Mouse (Mus musculus) midbrain, embryonic 15.5 days (tissue): Measurements from ENCODE around the gene Tmem41b. TPM values are rescaled to one million over a fixed set of nuclear protein-coding genes. Genes with fewer than 3 reads are reported as not detected.

Source experiments
- ATAC-seq: fragments of 200-750 bp; cut with Nextera tagmentation; replicated peaks from 2 replicates; pipeline ENCODE4 v1.8.0; 2017; ENCODE audit warnings: moderate TSS enrichment
- H3K27ac ChIP-seq: fragments of 300-500 bp; sonication (generic); 2 replicates; pipeline ENCODE4 v1.5.1; 2015; ENCODE audit warnings: mild to moderate bottlenecking, inconsistent platforms
- H3K27me3 ChIP-seq: fragments of 300-500 bp; sonication (generic); replicated peaks from 2 replicates; pipeline ENCODE4 v1.6.1; 2015; ENCODE audit warnings: inconsistent platforms
- H3K36me3 ChIP-seq: fragments of 300-500 bp; sonication (generic); replicated peaks from 2 replicates; pipeline ENCODE4 v1.6.1; 2015; ENCODE audit warnings: inconsistent platforms
- H3K4me1 ChIP-seq: fragments of 300-500 bp; sonication (generic); 2 replicates; pipeline ENCODE4 v1.6.1; 2015; ENCODE audit warnings: inconsistent platforms
- H3K4me2 ChIP-seq: fragments of 300-500 bp; sonication (generic); 2 replicates; pipeline ENCODE4 v1.6.1; 2015; ENCODE audit warnings: inconsistent platforms, mild to moderate bottlenecking, moderate library complexity
- H3K4me3 ChIP-seq: fragments of 300-500 bp; sonication (generic); 2 replicates; pipeline ENCODE4 v1.5.1; 2015; ENCODE audit warnings: mild to moderate bottlenecking, inconsistent platforms
- H3K9ac ChIP-seq: fragments of 300-500 bp; sonication (generic); 2 replicates; pipeline ENCODE4 v1.6.1; 2015; ENCODE audit warnings: mild to moderate bottlenecking, inconsistent platforms
- H3K9me3 ChIP-seq: fragments of 300-500 bp; sonication (generic); 2 replicates; pipeline ENCODE4 v1.6.1; 2016; ENCODE audit warnings: inconsistent platforms
- WGBS: fragments of 180-500 bp; shearing (Covaris S2); methylation state at CpG from one replicate; pipeline ENCODE4 v1.1.7; 2015; ENCODE audit warnings: mixed read lengths; 5-methylcytosine and 5-hydroxymethylcytosine counted together
- polyA plus RNA-seq: library from polyadenylated mRNA; unstranded; fragments of >200 nt; fragmentation: Nextera tagmentation; extraction: Ambion mirVana; gene quantifications from 2 replicates; pipeline ENCODE4 v1.2.1, GENCODE M21; 2015

Tmem41b gene
- polyA plus RNA-seq, 1 experiment from 2014 or later, result 63.1 TPM

DNA sequence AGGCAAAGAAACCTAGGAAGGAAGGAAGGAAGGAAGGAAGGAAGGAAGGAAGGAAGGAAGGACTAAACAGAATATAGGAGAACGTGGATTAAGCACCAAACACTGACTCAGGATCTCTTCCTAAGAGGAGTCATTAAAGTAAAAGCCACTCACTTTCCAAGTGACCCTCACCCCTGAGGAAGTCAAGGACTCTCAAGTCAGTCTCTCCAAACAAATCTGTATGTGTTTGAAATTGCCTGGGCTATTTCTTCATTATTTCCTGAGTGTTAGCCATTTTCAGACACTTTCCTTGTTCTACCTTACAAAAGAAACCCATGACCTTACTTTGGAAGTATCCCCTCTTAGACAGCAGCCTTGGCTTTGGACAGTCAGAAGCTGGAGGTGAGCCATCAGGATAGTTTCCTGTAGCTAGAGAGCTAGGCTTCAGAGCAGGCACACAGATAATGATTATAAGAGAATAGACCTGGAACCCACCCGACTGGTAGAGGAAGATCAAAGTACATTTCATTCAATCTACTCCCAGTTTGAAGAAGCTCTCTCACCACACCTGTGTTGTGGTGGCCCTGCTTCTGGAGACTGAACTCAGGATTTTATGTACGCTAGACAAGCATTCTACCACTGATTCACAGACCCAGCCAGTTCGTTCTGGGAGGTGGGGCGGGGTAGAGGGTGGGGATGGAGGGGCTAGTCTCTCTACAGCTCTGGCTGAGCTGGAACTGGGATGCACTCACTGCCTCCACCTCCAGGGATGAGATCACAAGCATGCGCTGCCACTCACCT lies 31.9 kb downstream of the Tmem41b start:
- Histone ChIP-seq H3K4me1 (peaks cover 36% of the 10 kb centered on the region), H3K4me2 (no peak overlapping the region), H3K27me3 (no peaks in the 10 kb centered on the region), H3K9ac (no peak overlapping the region), H3K9me3 (no peaks in the 10 kb centered on the region), H3K4me3 (no peak overlapping the region), H3K27ac (no peak overlapping the region), H3K36me3 (no peaks in the 10 kb centered on the region)
- ATAC-seq, result no peak
- WGBS, result 70% methylated on average over 6 of the region's 6 CpGs

DNA sequence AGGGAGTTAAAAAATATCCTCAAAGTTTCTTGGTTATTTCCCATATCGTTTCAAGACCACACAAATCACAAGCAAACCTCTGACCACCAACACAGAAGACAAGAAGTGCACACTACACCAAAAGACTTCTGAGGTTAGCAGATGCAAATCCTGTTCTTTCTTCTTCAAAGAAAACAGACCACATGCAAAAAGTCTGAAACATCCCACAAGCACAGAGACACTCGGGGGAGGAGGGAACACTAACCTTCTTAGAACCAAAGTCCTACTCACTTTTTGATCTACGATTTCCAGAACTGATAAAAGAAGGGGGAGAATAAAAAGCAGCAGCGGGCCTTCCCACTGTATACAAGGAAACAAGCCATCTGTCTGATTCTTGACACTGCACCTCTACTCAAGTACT lies 35.4 kb downstream of the Tmem41b start:
- no peaks in the 10 kb centered on the region for H3K27me3 ChIP-seq
- peaks cover 11% of the 10 kb centered on the region; the same call in 1 of the 2 replicates for H3K4me1 ChIP-seq
- H3K9ac ChIP-seq, result no peak overlapping the region
- H3K4me2 ChIP-seq, result no peak overlapping the region
- no peaks in the 10 kb centered on the region for H3K36me3 ChIP-seq
- WGBS, result 70% methylated on average over 4 of the region's 4 CpGs
- ATAC-seq, result no peak
- no peak overlapping the region for H3K27ac ChIP-seq
- no peak overlapping the region for H3K4me3 ChIP-seq
- no peaks in the 10 kb centered on the region for H3K9me3 ChIP-seq

DNA sequence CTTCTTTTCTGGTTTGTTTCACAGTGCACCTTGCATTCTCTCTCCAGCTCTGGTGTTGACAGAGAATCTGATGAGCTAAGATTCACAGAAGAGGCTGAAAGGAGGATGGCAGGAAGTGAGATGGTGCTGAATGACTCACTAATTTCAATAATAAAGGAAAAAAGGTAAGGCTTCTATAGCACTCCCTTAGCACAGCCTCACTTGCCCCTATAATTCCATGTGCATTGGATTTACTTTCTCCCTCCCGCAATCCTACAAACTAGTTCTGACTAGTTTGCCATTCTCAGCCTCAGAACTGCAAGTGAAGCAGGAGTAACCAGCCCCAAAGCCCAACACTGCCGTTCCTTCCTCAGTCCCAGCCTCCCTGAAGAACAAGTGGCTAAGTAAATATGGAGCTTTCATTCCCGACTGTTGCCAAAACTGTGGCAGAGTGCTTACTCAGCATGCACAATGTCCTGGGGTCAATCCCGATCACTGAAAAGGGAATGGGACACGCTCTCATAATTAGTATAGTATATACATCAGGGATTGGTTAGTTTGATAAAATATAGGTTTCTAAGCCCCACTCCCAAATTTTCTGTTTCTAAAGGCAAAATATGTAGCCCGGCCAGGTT lies 42.2 kb downstream of the Tmem41b start:
- Histone ChIP-seq H3K9me3 (no peaks in the 10 kb centered on the region), H3K27me3 (no peaks in the 10 kb centered on the region), H3K4me2 (no peak overlapping the region), H3K4me3 (no peak overlapping the region), H3K9ac (no peak overlapping the region), H3K36me3 (no peaks in the 10 kb centered on the region), H3K4me1 (0 out of 2 replicates have a peak, but pooled peaks cover 3% of the 10 kb centered on the region), H3K27ac (no peak overlapping the region)
- no peak for ATAC-seq
- WGBS, result 55% methylated on average over 6 of the region's 6 CpGs

DNA sequence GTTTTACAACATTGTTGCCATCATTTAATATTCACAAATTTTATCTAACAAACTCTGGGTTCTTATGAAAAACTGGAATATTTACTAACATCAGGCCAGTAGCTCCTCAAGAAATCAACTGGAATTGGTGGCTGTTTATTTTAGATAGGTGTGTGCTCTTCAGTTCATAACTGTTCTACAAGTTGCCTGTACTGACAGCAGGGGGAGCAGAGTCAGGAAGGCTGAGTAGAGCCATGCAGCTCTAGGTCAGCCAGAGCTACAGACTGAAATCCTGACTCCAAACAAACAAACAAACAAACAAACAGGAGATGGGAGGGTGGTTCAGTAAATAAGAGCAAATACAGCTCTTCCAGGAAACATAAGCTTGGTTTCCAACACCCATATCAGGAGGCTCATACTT lies 57.1 kb downstream of the Tmem41b start:
- peaks cover 15% of the 10 kb centered on the region; the same call in 1 of the 2 replicates for H3K36me3 ChIP-seq
- no peaks in the 10 kb centered on the region for H3K9me3 ChIP-seq
- H3K27ac ChIP-seq, result no peak overlapping the region
- H3K4me3 ChIP-seq, result no peak overlapping the region
- no peaks in the 10 kb centered on the region for H3K27me3 ChIP-seq
- no peak overlapping the region for H3K4me2 ChIP-seq
- H3K9ac ChIP-seq, result no peak overlapping the region
- no peak for ATAC-seq
- H3K4me1 ChIP-seq, result no peaks in the 10 kb centered on the region

DNA sequence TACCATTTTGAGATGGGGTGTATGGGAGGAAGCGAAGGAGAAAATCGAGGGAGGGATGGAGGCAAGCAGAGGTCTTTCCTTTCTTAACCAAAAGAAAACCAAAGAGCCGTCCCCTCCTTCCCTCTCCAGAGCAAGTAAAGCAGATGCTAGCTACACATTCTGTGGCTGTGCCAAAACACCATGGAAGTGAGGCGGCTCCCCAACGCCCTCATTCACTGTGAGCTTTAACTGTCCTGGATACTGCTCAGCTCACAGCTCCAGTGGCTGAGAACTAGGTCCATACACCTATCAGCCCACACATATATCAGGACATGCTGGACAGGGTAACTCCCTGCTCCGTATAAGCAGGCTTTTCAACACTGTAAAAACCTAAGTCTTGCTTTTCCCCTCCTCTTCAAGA lies 58.4 kb downstream of the Tmem41b start:
- no peak for ATAC-seq
- no peaks in the 10 kb centered on the region for H3K4me1 ChIP-seq
- H3K4me3 ChIP-seq, result no peak overlapping the region
- no peaks in the 10 kb centered on the region for H3K9me3 ChIP-seq
- no peak overlapping the region for H3K4me2 ChIP-seq
- 92% methylated on average over 6 of the region's 6 CpGs for WGBS
- H3K27me3 ChIP-seq, result no peaks in the 10 kb centered on the region
- H3K36me3 ChIP-seq, result peaks cover 6% of the 10 kb centered on the region; the same call in 1 of the 2 replicates
- no peak overlapping the region for H3K27ac ChIP-seq
- H3K9ac ChIP-seq, result no peak overlapping the region

DNA sequence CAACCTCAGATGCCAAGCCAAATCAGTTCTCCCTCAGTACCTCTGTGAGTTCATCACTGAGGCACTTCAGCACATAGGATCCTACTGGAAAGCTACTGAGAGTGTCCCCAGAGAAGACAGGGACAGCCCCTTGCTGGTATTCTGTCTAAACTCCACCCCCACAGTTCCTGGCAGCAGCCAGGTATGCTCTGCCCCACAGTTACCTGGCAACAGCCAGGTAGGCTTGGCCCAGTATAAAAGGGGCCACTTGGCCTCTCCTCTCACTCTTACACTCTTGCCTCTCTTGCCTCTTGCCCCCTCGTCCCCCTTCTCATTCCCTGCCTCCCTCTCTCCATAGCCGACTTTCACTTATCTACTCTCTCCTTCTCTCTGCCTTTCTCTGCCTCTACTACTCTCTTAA lies 61.8 kb downstream of the Tmem41b start:
- Histone ChIP-seq H3K4me2 (no peak overlapping the region), H3K36me3 (peaks cover 8% of the 10 kb centered on the region; the same call in 1 of the 2 replicates), H3K27ac (no peak overlapping the region), H3K9me3 (no peaks in the 10 kb centered on the region), H3K4me3 (no peak overlapping the region), H3K27me3 (no peaks in the 10 kb centered on the region), H3K4me1 (no peaks in the 10 kb centered on the region), H3K9ac (no peak overlapping the region)
- 78% methylated on average over 2 of the region's 2 CpGs for WGBS
- no peak for ATAC-seq

DNA sequence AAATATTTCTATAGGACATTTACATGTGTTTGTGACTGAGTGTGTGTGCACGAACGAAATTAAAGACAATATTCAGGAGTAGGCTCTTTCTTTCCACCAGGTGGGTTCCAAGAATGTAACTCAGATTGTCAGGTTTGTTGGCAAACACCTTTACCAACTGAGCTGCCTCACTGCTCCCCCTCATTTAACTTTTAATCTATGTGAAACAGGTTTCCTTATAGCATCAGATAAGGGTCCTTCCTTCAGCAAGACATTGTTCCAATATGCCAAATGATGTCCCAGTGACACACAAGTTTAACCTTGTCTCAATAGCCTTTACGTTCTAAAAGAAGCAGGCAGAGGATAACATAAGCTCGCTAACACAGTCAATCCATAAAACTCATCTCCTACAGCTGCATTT lies 63.8 kb downstream of the Tmem41b start:
- Histone ChIP-seq H3K9me3 (no peaks in the 10 kb centered on the region), H3K4me3 (no peak overlapping the region), H3K27ac (no peak overlapping the region), H3K4me1 (no peaks in the 10 kb centered on the region), H3K4me2 (no peak overlapping the region), H3K9ac (no peak overlapping the region), H3K36me3 (peaks cover 21% of the 10 kb centered on the region), H3K27me3 (no peaks in the 10 kb centered on the region)
- 93% methylated on average over 4 of the region's 4 CpGs for WGBS
- ATAC-seq, result no peak

Other genes with a start within 250 kb of the Tmem41b start
- gene Tmem9b, start 234.1 kb downstream of the Tmem41b start, polyA plus RNA-seq, result 116 and 121 TPM in 2 replicates
- 7.2 and 8.4 TPM in 2 replicates for gene Nrip3, start 204.9 kb downstream of the Tmem41b start, polyA plus RNA-seq
- 1.7 and 2.2 TPM in 2 replicates for gene Scube2, start 121.2 kb downstream of the Tmem41b start, polyA plus RNA-seq
- 41.7 and 46.2 TPM in 2 replicates for gene Dennd5a, start 26.5 kb downstream of the Tmem41b start, polyA plus RNA-seq
- gene Ipo7, start 31.3 kb upstream of the Tmem41b start, polyA plus RNA-seq, result 40.3 and 43.1 TPM in 2 replicates
- 16.2 and 16.7 TPM in 2 replicates for gene Zfp143, start 74.3 kb upstream of the Tmem41b start, polyA plus RNA-seq
- 5.1 and 5.8 TPM in 2 replicates for gene Wee1, start 135.1 kb upstream of the Tmem41b start, polyA plus RNA-seq
- gene Swap70, start 234.8 kb upstream of the Tmem41b start, polyA plus RNA-seq, result 9.6 and 9.8 TPM in 2 replicates